Mouse (Mus musculus) layer of hippocampus, postnatal 25 days (tissue): Measurements from ENCODE around the gene Oscp1. TPM values are rescaled to one million over a fixed set of nuclear protein-coding genes. Genes with fewer than 3 reads are reported as not detected.

ENCODE experiments used
- DNase-seq, 2 experiments: peaks; one replicate each; pipeline ENCODE4 v3.0.0; 2022; ENCODE audit warnings: mixed read lengths in 2 of 2, low spot score in 1 of 2; ENCODE audit errors: extremely low spot score in 1 of 2
- total RNA-seq, 2 experiments: library from RNA; stranded (reverse); gene quantifications; 2 replicates each; pipeline ENCODE4 v1.2.3; 2021

Oscp1 gene
- total RNA-seq, 2 experiments from 2014 or later, result 47.4 to 49.7 TPM

DNA sequence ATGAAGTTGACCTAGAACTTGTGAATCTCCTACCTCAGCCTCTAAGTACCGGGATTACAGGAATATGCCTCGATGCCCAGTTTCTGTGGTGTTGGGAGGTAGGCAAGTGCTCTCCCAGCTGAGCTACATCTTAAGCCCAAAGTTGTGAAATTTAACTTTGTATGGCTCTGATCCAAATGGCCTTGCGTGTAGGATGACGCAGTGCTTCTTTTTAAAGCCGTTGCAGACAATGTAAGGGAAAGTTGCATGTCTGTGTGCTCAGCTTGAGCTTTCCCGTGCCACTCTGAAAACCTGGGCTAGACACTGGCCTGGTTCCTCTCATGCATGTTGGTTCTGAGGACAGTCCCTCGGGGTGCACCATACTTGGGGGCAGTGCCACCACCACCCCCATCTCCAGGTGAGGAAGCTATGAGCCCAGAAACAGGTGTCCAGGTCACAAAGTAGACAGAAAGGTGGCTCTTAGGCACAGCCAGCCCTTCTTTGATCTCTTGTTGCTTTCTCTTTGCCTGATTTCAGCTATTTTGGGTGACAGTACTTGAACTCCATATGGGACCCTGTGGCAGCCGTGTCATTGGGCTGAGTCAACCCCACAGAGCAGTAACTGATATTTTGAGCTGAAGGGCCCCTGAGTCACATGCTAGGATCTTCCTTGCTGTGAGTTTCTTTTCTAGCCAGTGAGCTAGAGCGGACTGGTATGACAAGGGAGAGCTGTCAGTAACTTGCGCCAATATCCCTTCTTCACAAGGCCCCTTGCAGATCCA lies 51.4 kb downstream of the Oscp1 start:
- no peak for DNase-seq

GRCm38 (mm10) chr4:126110374-126111152 lies 52.2 kb downstream of the Oscp1 start:
- DNase-seq, result peak; percentile 57 to 65

DNA sequence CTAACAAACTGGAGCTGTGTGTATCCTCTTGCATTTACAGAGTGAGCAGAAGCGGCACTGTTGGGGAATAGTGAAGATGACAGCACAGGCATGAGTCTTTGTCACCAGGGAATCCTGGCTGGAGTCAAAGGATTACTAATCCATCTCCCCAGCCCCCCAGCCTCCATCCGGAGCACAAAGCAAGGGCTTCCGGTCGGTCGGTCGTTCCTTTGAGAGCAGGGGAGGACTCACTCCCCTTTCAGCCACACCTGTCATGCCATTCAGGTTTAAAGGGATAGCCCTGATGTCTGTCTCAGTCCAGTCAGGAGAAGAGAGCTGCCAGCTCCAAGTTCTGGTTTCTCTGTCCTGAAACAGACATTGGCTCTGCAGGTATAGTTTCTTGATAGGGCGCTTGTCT lies 52.8 kb downstream of the Oscp1 start:
- DNase-seq, result no peak

DNA sequence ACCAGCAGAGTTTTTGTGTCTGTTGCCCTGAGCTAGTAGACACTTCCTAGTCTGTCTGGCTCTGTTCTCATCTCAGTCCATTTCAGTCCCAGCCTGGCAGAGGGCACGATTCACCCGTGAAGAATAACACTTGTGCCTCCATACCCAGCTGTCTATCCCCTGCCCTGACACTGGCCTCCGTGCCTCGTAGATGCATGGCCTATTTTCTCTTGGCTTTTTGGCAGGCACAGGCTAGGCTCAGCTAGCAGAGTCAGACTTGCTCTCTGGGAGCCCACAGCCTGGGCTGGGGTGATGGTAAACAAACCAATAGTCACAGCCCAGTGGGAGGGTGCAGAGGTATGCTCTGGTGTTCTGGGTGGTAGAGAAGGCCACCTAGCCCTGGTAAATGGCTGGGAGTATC lies 54.9 kb downstream of the Oscp1 start:
- DNase-seq, result no peak

DNA sequence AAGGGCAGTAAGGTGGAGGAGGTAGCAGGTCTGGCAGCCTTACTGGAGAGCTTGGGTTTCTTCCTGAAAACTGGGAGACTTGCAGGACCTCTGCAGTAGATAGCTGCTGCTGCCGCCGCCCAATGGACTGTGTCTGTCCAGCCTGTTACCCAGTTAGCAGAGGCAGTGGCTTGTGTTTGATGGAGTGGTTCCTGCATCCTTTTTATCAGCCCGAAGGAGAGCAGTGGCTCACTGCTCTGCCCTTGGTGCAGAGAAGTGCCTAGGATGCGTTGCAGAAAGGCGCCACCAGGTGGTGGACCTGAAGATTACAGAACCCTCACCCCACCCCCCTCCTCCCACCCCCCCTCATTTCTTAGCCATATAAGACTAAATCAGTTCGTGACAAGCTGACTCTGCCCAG lies 55.6 kb downstream of the Oscp1 start:
- DNase-seq, result peak in 1 of 2 experiments; percentile 64

GRCm38 (mm10) chr4:126115411-126115810 lies 57.0 kb downstream of the Oscp1 start:
- DNase-seq, result no peak

DNA sequence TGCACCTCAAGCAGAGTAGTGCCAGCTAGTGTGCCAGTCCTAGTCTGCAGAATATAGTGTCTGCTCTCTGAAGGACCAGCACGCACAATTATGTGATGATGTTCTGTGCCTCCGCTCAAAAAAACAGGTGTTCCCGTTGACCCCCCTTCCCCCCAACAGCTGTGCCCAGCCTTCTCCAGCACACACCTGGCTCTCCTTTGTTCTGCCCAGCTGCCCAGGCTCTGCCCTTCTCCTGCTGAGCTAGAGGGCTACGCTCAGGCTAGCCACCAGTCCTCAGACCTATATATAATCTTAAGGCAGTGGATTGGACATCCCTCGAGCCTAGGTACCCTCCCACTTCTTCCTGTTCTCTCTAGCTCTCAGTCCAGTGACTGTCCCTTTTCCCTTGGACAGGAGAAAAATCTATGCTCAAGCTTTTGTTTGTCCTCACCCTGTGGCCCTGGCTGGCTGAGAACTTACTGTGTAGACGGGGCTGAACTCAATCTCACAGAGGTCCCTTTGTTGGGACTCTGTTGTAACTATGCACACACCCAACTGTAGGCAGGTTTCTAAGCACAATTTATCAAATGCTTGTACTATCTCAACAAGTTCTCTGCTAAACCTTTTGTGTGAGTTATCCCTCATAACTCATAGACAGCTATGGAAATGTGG lies 57.6 kb downstream of the Oscp1 start:
- DNase-seq, result no peak

DNA sequence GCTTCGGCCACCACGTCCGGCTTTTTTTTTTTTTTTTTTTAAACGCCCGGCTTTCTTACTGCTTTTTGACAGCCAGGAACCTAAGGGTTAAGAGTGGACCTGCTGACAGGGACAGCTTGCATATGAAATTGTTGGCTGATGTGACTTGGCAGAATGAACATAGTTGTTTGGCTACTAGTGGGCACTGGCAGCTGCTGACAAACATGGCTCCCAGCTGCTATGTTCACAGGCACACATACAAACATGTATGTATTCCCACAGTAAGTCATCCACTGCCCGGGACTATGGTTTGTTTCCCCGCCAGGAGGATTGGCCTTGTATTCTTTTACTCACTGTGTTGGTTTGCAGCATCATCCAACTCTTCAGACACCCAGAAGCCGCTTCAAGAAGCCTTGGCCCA lies 58.8 kb downstream of the Oscp1 start:
- DNase-seq, result no peak

DNA sequence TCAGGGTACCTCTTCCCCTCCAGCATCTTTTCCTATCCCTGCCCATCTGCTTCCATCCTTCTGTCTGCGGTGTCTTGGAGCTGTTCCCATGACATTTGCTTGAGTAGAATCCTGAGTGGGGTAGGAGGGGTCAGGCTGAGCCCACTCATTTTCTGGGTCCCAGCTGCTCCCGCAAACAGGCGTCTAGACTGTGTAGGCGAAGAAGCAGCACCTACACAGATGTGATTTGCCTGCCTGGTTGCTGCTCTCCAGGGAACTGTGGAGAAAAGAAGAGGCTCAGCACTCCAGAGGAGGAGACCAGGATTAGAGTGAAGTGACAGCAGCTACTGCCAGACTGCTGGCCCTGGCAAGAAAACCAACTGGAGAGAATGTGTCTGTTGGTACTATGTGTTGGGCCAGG lies 60.3 kb downstream of the Oscp1 start:
- DNase-seq, result peak in 1 of 2 experiments; percentile 32

DNA sequence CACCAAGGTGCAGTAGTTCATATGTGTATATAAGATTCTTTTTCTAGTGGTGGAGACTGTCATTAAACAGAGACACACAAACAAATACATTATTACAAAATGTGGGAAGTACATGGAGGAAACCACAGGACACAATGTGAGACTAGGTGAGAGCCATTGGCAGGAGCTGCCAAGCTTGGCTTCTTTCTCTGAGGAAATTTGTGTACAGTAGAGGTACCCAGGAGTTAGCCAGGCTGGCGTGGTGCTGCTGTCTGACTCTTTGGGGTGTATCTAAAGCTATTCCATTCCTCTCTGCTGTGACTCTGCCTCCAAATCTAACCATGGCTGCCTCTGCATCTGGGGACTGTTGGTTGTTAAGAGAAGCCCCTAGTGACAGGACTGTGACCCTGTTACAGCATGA lies 60.7 kb downstream of the Oscp1 start:
- DNase-seq, result no peak

GRCm38 (mm10) chr4:126120052-126120451 lies 61.7 kb downstream of the Oscp1 start:
- DNase-seq, result no peak

- DNase-seq, result no peak
Observed at GRCm38 (mm10) chr4:126120506-126120905, 62.1 kb downstream of the Oscp1 start.

- no peak for DNase-seq
Observed at GRCm38 (mm10) chr4:126123309-126124040, 65.1 kb downstream of the Oscp1 start.

GRCm38 (mm10) chr4:126130502-126130901 lies 72.1 kb downstream of the Oscp1 start:
- DNase-seq, result no peak

GRCm38 (mm10) chr4:126131290-126132121 lies 73.1 kb downstream of the Oscp1 start:
- DNase-seq, result peak in 1 of 2 experiments; percentile 37

- DNase-seq, result no peak
Observed at GRCm38 (mm10) chr4:126132636-126133264, 74.4 kb downstream of the Oscp1 start.

- DNase-seq, result no peak
Observed at GRCm38 (mm10) chr4:126134236-126134635, 75.9 kb downstream of the Oscp1 start.

DNA sequence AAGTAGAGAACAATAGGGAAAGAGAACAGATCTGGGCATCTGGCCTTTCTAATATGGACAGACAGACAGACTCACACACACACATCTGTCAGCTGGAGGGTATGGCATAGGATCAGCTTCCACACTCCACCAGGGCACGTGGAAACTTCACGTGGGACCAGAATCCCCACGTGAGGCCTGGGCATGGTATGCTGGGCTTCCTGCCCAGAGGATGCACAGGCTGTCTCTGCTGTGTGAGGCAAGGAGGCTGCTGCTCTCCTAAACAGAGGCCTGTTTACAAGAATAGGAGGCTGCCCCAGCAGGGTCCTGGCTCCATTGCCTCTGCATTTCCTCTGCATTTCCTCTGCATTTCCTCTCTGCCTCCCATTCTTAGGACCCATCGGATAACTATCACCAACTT lies 76.3 kb downstream of the Oscp1 start:
- DNase-seq, result no peak

- no peak for DNase-seq
Observed at GRCm38 (mm10) chr4:126137773-126138172, 79.4 kb downstream of the Oscp1 start.
